Mouse (Mus musculus) cerebellum, adult 9-11 months (tissue): ENCODE measurements around the gene Mfsd5.
A peak's percentile ranks its signal among the peaks of the same experiment; 100 is the strongest.

Experiments
- DNase-seq: peaks from one replicate; pipeline ENCODE4 v3.0.0; 2022

The Mfsd5 gene

GRCm38 (mm10) chr15:102248131-102248811, 31.0 kb upstream of the Mfsd5 start:
- DNase-seq, result peak; percentile 33

DNA sequence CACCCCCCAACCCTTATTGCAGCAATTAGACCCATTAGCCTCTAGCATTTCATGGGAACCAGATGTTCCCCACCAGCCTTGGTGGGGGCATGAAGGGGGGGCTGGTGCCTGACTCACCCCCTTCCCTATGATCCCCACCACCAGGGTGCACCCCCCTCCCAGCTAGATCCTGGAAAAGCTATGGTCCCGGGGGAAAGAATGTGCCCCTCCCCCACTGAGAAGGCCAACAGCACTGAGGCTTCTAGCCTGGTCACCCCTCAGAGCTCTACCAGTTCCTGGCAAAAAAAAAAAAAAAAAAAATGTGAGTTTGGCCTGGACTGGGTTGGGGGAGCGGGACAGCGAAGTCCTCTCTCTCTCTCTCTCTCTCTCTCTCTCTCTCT, 30.5 kb upstream of the Mfsd5 start:
- peak; percentile 48 for DNase-seq

DNA sequence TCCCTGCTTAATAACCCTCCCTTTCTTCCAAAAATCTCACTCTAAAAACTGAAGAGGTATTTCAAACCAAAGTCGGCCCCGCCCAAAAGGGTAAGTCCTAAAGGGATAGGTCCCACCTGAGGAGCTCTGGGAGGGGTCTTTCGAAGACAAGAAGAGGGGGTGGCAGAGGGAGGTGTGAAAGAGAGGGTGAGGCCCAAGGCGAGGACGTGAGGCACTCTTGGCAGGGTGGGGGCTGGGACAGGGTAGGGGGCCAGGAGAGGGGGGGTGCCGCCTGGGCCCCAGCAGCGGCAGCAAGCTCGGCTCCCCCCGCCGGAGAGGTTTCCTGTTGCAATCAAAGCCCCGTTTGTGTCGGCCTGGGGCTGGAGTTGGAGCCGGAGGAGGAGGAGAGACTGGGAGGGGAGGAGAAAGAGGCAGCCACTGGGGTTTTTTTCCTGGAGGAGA, 30.0 kb upstream of the Mfsd5 start:
- DNase-seq, result no peak

DNA sequence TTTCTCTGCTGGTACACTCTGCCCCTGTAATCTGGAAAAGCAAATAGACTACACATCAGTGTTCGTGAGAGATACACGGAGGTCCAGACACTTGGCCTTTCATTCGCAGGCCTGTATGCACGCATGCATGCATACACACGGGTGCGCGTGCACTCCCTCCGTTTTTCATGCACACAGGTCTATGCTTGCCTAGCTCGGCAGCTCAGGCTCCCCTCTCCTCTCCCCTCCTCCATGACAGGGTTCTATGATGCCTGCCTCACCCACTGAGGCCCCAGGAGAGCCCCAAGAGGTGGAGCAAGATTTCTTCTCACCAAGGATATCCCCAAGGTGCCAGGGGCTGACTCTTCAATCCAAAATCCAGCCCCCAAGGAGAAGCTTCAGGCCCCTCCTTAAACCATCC, 29.3 kb upstream of the Mfsd5 start:
- DNase-seq, result no peak

- no peak for DNase-seq
Observed at GRCm38 (mm10) chr15:102250521-102250920, 28.7 kb upstream of the Mfsd5 start.

DNA sequence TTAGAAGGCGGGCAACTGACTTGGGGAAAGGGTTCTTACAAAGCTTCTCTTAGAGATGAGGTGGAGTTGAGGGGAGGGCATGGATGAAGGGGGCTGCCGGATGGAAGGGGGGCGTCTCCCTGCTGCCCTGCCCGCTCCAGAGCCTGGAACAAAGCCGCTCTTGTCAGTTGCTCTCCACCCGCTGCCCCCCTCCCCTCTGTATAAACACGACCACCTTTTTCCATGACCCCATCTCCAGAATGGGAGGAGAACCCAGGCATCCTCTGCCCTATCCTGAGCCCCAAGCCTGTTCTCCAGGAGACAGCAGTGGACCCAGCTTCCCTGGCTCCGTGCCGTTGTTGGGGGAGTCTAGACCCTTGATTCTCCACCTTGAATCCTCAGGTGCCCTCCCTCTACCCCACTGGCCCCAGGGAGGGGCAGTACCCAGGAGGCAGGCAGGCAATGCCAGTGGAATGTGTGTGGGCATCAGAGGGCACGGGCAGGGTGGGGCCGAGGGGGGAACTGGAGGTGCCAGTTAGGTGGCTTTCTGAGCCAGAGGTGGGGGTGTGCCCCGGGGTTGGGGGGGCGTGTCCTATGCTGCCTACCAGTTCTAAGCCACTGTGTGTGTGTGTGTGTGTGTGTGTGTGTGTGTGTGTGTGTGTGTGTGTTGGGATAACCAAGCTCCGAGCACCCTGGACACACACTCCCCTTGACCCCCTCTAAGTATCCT, 23.6 kb upstream of the Mfsd5 start:
- no peak for DNase-seq

DNA sequence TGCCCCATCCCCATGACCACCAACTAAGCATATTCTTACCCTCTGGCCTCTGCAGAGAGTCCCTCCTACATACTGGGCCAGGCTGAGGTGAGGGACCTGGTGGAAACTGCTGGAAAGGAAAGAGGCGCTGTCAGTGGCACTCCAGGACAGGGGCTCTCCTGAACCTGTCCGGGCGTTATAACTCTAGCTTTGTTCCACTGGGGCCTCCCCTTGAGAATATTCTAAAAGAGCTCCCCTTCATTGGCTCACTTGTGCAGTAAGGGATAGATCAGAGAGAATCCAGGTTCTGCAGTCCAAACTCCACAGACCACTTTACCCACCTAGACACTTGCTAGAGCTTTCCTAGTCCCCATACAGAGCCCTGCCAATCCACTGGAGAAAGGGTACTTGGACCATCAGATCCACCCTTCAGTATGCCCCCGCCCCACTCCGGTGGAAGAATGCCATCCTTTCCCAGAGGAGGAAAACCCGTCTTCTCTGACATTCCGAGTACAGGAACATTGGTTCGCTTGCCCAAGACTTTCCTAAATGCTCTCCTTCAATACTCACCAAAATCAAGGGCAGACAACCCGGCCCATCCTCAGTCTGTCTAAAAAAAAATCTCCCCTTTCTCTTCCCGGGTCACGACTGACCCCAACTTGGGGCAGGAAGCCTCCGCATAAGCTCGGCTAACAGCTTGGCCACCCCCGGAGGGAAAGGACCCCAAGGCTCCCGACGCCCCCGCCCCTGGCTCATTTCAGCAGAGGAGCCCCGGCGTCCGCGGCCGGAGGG, 22.6 kb upstream of the Mfsd5 start:
- DNase-seq, result peak; percentile 64

DNA sequence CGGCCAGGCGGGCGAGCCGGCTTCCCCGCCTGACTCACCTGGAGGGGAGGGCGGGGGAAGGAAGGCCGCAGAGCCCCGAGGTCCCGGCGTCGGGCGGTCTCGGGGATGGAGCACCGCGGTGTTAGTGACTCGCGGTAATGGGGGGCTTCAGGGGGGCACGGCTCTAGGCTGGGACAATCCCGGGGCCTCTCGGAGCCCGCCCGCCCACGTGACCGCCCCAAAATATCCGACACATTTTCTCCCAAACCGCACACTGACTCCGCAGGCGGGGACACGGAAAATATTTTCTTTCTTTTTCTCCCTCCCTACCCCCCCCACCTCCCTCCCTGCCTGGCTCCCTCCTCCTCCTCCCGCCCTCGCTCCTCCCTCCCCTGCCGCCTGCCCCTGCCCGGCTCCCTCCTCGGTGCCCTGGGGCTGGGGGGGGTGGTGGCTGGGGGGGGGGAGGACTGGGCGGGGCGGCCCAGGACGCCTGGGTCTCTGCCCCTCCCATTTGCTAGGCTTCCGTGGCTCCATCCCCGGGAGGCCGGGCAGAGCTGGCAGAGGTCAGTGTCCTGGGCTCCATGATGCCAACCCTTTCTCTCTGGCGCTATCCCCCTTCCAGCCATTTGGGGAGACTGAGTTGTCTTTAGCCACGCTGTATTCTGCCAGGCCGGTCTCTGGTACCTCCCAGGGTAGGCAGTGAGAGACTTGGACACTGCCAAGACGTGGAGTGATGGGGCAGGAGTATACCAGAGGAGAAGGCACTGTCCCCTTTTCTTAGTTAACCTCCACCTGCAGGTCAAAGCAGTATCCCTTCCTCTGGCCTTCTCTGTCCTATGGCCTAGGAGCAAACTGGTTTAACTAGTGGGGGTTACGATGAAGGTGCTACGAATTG, 21.8 kb upstream of the Mfsd5 start, which contains the start of gene Rarg:
TSS of gene Rarg (minus strand) at position 316 of the 874 bp plus-strand sequence.
- peak; percentile 84 for DNase-seq

GRCm38 (mm10) chr15:102258076-102258470, 21.2 kb upstream of the Mfsd5 start:
- DNase-seq, result peak; percentile 73

GRCm38 (mm10) chr15:102258581-102259253, 20.5 kb upstream of the Mfsd5 start:
- no peak for DNase-seq

DNA sequence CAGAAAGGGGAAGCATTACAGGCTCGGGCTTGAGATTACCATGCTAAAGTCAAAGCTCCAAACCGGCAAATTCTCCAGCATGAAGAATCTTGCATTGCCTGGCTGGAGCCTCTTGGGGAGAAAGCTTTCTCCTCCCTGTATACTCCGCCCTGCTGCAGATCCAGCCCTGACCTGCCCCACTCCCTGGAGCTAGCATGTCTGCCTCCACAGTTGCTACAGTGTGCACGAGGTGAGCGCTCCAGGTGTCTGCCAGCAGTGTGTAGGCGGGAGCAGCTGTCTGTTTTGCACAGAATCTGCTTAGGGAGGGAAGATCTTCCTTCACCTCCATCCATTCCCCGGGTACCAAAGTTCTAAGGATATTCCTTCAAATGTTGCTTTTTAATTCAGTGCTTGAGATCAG, 16.7 kb upstream of the Mfsd5 start:
- no peak for DNase-seq

DNA sequence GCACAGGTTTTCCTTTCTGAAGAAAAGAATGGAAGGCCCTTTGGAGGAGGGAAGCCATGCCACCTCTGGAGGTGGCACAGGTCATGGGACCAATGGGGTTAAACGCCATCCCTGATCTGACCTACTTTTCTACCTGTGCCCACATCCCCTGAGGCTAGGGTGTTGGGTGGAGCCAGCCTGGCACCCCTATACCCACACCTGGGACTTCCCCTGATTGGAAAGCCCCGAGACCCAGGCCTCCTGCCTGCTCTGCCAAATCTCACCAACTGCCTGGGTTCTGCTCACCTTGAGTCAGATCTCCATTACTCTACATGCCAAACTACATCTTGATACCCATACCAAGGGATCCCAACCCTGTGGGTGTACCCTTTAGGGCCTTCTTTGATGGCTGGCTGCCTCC, 16.2 kb upstream of the Mfsd5 start:
- no peak for DNase-seq

- no peak for DNase-seq
Observed at GRCm38 (mm10) chr15:102265548-102265947, 13.7 kb upstream of the Mfsd5 start.

DNA sequence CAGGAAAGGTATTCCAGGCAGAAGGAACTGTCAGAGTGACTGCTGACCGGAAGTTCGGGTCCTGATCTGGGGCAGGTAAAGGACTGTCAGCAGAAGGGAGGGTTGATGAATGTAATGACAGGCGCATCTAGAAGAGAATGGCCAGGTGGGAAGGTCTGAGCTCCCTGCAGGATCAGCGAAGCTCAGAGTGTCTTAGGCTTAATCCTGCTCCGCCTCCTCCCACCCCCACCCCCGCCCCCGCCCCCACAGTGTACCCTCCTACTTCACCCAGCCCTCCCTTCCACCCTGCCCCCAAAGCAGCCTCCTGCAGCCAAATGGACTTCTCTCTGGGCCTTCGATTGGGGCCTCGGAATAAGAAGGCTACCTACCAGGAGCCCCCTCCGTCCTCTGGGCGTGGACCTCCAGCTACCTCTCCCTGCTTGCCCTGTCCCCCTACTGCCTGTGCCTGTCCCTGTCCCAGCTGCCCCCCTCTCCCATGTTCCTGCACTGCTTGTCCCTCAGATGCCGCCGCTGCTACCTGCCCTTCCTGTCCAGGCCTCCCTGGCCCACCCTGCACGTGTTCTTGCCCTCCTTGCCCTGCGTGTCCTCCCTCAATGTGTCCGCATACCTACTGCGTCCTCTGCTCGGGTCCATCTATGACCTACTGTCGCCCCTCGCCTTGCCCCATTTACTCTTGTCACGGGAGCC, 8.8 kb upstream of the Mfsd5 start, which contains the start of gene Gm9918:
TSS of gene Gm9918 (plus strand) at position 290 of the 687 bp plus-strand sequence.
- no peak for DNase-seq

DNA sequence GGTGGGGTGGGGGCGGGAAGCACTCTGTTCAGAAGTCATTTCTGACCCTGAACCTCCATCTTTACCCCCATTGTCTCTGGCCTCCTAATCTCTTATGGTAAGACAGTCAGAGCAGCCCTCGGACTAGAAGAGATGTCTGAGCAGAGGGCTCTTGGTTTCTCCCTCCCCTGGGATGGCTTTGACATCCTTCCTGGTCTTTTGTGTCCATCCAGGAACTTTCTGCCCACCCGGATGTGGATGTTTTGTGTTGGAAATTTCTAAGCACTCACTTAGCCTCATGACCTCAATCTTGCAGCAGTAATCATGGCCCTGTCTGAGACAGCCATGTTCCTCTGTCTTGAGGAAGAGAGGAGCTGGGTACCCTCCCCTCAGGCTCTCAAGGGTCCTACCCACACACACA, 7.8 kb upstream of the Mfsd5 start:
- no peak for DNase-seq

- no peak for DNase-seq
Observed at GRCm38 (mm10) chr15:102273982-102274716, 5.1 kb upstream of the Mfsd5 start.

- no peak for DNase-seq
Observed at GRCm38 (mm10) chr15:102278726-102279091, 545 bp upstream of the Mfsd5 start.

DNA sequence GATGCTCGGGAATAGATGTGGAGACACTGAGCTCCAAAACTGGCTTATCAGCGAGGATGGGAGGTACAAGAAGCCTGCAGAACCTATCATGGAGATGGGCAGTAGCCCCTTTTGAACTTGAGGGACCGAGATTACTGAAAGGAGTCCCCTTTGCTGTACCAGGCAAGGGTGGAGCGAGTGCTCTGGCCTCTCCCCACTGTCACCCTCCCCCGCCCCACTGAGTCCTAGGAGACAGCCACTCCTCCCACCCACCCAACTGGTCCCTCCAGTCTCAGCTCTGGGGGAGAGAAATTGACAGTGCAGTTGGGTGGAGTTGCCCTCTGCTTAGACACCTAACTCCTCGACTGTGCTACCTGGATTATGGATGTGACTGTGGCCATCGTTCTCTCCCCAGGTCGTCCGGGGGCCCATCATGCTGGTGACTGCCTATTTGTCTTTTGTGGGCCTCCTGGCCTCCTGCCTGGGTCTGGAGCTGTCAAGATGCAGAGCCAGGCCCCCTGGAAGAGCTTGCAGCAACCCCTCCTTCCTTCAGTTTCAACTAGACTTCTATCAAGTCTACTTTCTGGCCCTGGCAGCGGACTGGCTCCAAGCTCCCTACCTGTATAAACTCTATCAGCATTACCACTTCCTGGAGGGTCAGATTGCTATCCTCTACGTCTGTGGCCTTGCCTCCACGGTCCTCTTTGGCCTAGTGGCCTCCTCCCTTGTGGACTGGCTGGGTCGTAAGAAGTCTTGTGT, 698 bp downstream of the Mfsd5 start:
- peak; percentile 60 for DNase-seq

DNA sequence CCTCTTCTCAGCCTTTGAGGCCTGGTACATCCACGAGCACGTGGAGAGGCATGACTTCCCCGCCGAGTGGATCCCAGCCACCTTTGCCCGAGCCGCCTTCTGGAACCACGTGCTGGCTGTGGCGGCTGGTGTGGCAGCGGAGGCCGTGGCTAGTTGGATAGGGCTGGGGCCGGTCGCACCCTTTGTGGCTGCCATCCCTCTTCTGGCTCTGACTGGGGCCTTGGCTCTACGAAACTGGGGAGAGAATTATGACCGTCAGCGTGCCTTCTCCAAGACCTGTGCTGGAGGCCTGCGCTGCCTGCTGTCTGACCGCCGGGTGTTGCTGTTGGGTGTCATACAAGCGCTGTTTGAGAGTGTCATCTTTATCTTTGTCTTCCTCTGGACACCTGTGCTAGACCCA, 1.4 kb downstream of the Mfsd5 start:
- DNase-seq, result peak; percentile 38
